Mouse (Mus musculus) intestine, postnatal 0 days (tissue): ENCODE results near the gene Tpte. TPM values are rescaled to one million over a fixed set of nuclear protein-coding genes. Genes with fewer than 3 reads are reported as not detected.

Source experiments
- ATAC-seq: fragments of 200-750 bp; cut with Nextera tagmentation; 2 replicates; pipeline ENCODE4 v1.8.0; 2017; ENCODE audit warnings: mild to moderate bottlenecking, moderate TSS enrichment, moderate library complexity
- H3K27ac ChIP-seq: fragments of 300-500 bp; sonication (generic); 2 replicates; pipeline ENCODE4 v1.5.1; 2014; ENCODE audit warnings: mild to moderate bottlenecking, low read depth, low read length, moderate library complexity
- H3K27me3 ChIP-seq: fragments of 300-500 bp; sonication (generic); replicated peaks from 2 replicates; pipeline ENCODE4 v1.6.1; 2014; ENCODE audit warnings: low read length, mixed read lengths; ENCODE audit not compliant: control insufficient read depth, insufficient read depth
- H3K36me3 ChIP-seq: fragments of 300-500 bp; sonication (generic); 2 replicates; pipeline ENCODE4 v1.6.1; 2014; ENCODE audit warnings: mild to moderate bottlenecking, moderate library complexity; ENCODE audit not compliant: control insufficient read depth, insufficient read depth
- H3K4me1 ChIP-seq: fragments of 300-500 bp; sonication (generic); replicated peaks from 2 replicates; pipeline ENCODE4 v1.6.1; 2014; ENCODE audit warnings: antibody characterized with exemption, low read length, mixed read lengths; ENCODE audit not compliant: control insufficient read depth, insufficient read depth
- H3K4me2 ChIP-seq: fragments of 300-500 bp; sonication (generic); replicated peaks from 2 replicates; pipeline ENCODE4 v1.6.1; 2014; ENCODE audit warnings: low read depth, mild to moderate bottlenecking, moderate library complexity
- H3K4me3 ChIP-seq: fragments of 300-500 bp; sonication (generic); 2 replicates; pipeline ENCODE4 v1.5.1; 2014; ENCODE audit warnings: low read depth, low read length
- H3K9ac ChIP-seq: fragments of 300-500 bp; sonication (generic); 2 replicates; pipeline ENCODE4 v1.6.1; 2014; ENCODE audit warnings: mild to moderate bottlenecking, low read depth, low read length
- H3K9me3 ChIP-seq: fragments of 300-500 bp; sonication (generic); 2 replicates; pipeline ENCODE4 v1.6.1; 2016; ENCODE audit warnings: mixed run types; ENCODE audit not compliant: control insufficient read depth
- CTCF ChIP-seq: sonication (generic); IDR thresholded peaks from 2 replicates; pipeline ENCODE4 v1.5.1; 2016; ENCODE audit warnings: low read depth, mild to moderate bottlenecking, control low read depth, antibody characterized with exemption, moderate library complexity
- WGBS: fragments of 180-500 bp; shearing (Covaris S2); extraction: QIAGEN DNeasy Blood & Tissue Kit; methylation state at CpG from one replicate; pipeline ENCODE4 v1.1.7; 2014; 5-methylcytosine and 5-hydroxymethylcytosine counted together
- polyA plus RNA-seq: library from polyadenylated mRNA; unstranded; fragments of >200 nt; fragmentation: Nextera tagmentation; extraction: Ambion mirVana; gene quantifications from 2 replicates; pipeline ENCODE4 v1.2.1, GENCODE M21; 2015

Gene Tpte
- polyA plus RNA-seq, 1 experiment from 2014 or later, result 0.04 TPM

- H3K36me3 ChIP-seq, result no peaks in the 10 kb centered on the region
- H3K27ac ChIP-seq, result no peak overlapping the region
- no peak overlapping the region for H3K9ac ChIP-seq
- no peak overlapping the region for H3K4me3 ChIP-seq
- TF ChIP-seq CTCF, result no peak
- WGBS, result 80% methylated on average over 12 of the region's 12 CpGs
- no peak for ATAC-seq
- H3K27me3 ChIP-seq, result no peaks in the 10 kb centered on the region
- H3K4me2 ChIP-seq, result no peak overlapping the region
- no peaks in the 10 kb centered on the region for H3K9me3 ChIP-seq
- H3K4me1 ChIP-seq, result no peaks in the 10 kb centered on the region
These were observed 23.7 kb upstream of the Tpte start for GRCm38 (mm10) chr8:22259531-22259930.

DNA sequence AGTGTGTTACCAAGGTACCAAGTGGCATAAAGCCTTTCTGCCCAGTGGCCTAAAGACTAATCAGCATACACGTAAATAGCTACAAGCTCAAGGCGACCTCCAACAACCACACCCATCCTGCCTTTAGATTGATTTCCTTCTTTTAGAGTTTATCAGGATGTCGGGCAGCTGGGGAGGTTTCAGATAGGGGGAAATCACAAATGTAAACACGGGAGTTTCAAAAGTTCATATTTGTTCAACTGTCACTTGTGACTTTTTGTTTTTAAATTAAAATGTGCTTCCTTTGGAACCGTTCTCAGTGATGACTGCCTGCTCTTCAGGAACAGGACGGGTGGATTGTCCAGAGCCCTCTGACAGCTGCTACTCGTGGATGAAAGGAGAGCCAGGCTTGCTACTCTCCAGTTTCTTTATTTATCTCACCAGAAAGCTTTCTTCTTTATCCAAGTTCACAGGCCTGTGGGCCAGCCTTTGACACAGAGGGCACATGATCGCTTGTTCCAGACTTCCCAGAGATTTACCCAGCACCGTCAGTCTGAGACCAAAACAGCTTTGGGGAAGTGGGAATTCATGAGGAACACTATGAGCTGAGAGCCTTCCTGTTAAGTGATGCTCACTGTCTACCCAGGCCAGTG is 23.0 kb upstream of the Tpte start:
- Histone ChIP-seq H3K27me3 (no peaks in the 10 kb centered on the region), H3K4me1 (no peaks in the 10 kb centered on the region), H3K9ac (no peak overlapping the region), H3K27ac (no peak overlapping the region), H3K4me3 (no peak overlapping the region), H3K36me3 (no peaks in the 10 kb centered on the region), H3K9me3 (no peaks in the 10 kb centered on the region), H3K4me2 (no peak overlapping the region; the same call in 1 of the 2 replicates)
- no peak for ATAC-seq
- WGBS, result 12% methylated on average over 9 of the region's 9 CpGs
- TF ChIP-seq CTCF, result no peak

DNA sequence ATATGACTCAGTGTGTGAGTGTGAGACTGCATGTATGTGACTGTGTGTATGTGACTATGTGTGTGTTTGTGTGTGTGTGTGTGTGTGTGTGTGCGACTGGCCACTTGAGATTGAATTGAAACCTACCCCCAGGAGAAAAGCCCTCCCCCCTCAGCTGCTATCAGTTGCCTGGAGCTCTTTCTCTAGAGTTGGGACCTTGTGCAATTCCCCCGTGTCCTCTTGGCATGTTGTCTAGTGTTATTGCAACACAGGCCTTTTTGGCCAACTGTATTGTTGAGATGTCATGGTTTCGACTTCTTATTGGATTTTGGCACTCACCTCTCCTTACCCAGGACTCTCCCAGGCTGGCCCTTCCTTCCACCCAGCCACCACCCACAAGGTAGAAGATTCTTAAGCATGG is 21.0 kb upstream of the Tpte start:
- WGBS, result 88% methylated on average over 3 of the region's 3 CpGs
- no peak overlapping the region for H3K4me2 ChIP-seq
- H3K36me3 ChIP-seq, result no peaks in the 10 kb centered on the region
- H3K27me3 ChIP-seq, result no peaks in the 10 kb centered on the region
- TF ChIP-seq CTCF, result no peak
- H3K9me3 ChIP-seq, result no peaks in the 10 kb centered on the region
- H3K4me3 ChIP-seq, result no peak overlapping the region
- no peak overlapping the region for H3K27ac ChIP-seq
- no peak overlapping the region for H3K9ac ChIP-seq
- H3K4me1 ChIP-seq, result no peaks in the 10 kb centered on the region
- ATAC-seq, result no peak

- 86% methylated on average over 6 of the region's 6 CpGs for WGBS
- TF ChIP-seq CTCF, result no peak
- no peaks in the 10 kb centered on the region for H3K27me3 ChIP-seq
These were observed 18.9 kb upstream of the Tpte start for GRCm38 (mm10) chr8:22264292-22264691.

DNA sequence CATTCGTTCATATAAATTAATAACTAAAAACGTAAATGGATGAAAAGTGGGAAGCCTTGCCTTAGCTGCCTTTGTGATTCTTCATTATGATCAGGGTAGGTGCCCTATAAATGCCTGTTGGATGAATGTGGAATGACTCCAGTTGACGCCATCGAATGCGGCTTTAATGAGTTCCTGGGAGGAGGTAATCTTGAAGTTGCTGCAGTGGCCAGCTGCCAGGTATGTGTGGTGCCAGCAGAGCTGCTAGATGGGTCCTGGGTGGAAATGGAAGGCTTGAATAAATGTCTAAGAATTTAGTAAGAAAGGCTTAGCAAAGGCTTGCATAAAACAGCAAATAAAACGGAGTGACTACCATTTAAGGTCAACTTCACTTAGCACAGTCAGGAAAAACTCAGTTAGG is 18.5 kb upstream of the Tpte start:
- Histone ChIP-seq H3K4me1 (no peaks in the 10 kb centered on the region), H3K9ac (no peak overlapping the region), H3K9me3 (no peaks in the 10 kb centered on the region), H3K36me3 (no peaks in the 10 kb centered on the region), H3K27ac (no peak overlapping the region), H3K4me3 (no peak overlapping the region), H3K4me2 (no peak overlapping the region), H3K27me3 (no peaks in the 10 kb centered on the region)
- no peak for TF ChIP-seq CTCF
- 86% methylated on average over 6 of the region's 6 CpGs for WGBS
- no peak for ATAC-seq

More at GRCm38 (mm10) chr8:22264292-22264691, 18.9 kb upstream of the Tpte start:
- H3K9ac ChIP-seq, result no peak overlapping the region
- H3K36me3 ChIP-seq, result no peaks in the 10 kb centered on the region
- no peak overlapping the region for H3K4me3 ChIP-seq
- H3K9me3 ChIP-seq, result no peaks in the 10 kb centered on the region
- H3K4me2 ChIP-seq, result no peak overlapping the region
- ATAC-seq, result no peak
- no peak overlapping the region for H3K27ac ChIP-seq
- H3K4me1 ChIP-seq, result no peaks in the 10 kb centered on the region

DNA sequence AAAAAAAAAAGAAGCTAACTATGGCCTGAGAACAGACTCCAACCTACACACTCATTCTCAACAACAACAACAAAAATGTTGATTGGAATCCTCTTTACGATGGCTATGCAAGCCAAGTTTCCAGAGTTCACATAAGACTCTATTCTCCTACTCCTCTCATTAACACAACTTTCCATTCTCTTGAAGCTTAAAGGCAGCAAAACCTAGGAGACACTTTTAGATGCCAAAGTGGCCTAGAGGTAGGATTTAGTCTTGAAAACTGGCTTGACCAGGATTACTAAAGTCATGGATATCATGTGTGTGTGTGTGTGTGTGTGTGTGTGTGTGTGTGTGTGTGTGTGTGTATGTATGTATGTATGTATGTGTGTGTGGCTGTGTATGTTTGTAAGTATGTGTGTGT is 18.0 kb upstream of the Tpte start:
- 81% methylated on average over 1 of the region's 1 CpGs for WGBS
- Histone ChIP-seq H3K4me2 (no peak overlapping the region), H3K27me3 (no peaks in the 10 kb centered on the region), H3K4me1 (no peaks in the 10 kb centered on the region), H3K27ac (no peak overlapping the region), H3K9ac (no peak overlapping the region), H3K36me3 (no peaks in the 10 kb centered on the region), H3K4me3 (no peak overlapping the region), H3K9me3 (no peaks in the 10 kb centered on the region)
- TF ChIP-seq CTCF, result no peak
- ATAC-seq, result no peak

DNA sequence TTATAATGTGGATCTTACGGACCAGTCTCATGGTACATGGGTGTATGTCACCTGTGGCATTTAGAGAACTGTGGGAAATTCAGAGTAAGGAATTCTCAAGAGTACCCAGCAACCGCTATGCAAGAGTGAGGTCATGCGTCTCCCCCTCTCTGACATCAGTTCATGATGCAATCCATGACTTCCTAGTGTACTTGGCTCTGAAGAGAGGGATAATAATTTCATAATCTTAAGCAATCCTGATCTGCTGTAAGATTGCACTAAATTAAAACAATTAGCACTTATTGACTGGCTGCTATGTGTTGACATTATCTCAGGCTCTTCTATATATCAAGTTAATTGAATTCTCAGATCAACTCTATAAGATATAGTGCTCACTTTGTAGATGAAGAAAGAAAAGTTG is 16.4 kb upstream of the Tpte start:
- Histone ChIP-seq H3K4me3 (no peak overlapping the region), H3K36me3 (no peaks in the 10 kb centered on the region), H3K9ac (no peak overlapping the region), H3K9me3 (no peaks in the 10 kb centered on the region), H3K4me2 (no peak overlapping the region), H3K27me3 (no peaks in the 10 kb centered on the region), H3K4me1 (no peaks in the 10 kb centered on the region), H3K27ac (no peak overlapping the region)
- ATAC-seq, result no peak
- no peak for TF ChIP-seq CTCF
- WGBS, result 91% methylated on average over 3 of the region's 3 CpGs
